Mouse (Mus musculus): Measurements from ENCODE around the gene Tpi1.

GRCm38 (mm10) chr6:124813496-124813895, 600 bp downstream of the Tpi1 start:
- TF ChIP-seq CTCF (IDR thresholded peaks at IDR 0.05) = no peak
- TF ChIP-seq EP300 (IDR thresholded peaks at IDR 0.05) = no peak

All from lung, postnatal 0 days (tissue).